Mouse (Mus musculus) lung, postnatal 4 days (tissue): Measurements from ENCODE around the gene Lmna.

Source experiments
- DNase-seq, 2 experiments: peaks; one replicate each; pipeline ENCODE4 v3.0.0; 2021

Lmna gene

DNA sequence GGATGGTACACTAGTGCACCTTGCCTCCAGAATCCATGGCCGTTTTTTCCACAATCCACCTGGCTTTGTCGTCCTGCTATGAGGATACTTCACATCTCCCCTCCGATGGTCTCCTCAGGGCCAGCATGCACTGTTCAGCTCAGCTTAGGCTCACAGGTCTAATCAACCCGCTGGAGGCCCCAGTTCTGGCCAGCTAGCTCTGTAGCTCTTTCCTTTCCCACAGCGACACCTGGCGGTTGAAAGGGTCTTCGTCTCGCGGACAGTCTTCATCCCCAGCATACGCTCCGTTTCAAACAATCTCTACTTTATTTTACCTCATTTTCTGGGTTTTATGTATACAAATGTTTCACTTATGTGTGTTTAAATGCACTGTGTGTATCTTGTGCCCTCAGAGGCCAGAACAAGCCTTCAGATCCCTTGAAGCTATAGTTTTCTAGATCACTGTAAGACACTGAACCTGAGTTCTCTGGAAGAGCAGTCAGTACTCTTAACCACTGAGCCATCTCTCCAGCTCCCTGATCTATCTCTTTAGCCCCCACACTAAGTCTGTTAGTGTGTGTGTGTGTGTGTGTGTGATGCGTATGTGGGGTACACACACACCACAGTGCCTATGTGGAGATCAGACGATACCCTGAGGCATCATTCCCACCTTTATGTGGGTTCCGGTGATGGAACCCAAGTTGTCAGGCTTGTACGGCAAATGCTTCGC is 42.5 kb downstream of the Lmna start:
- DNase-seq: peak; percentile 82 to 92

DNA sequence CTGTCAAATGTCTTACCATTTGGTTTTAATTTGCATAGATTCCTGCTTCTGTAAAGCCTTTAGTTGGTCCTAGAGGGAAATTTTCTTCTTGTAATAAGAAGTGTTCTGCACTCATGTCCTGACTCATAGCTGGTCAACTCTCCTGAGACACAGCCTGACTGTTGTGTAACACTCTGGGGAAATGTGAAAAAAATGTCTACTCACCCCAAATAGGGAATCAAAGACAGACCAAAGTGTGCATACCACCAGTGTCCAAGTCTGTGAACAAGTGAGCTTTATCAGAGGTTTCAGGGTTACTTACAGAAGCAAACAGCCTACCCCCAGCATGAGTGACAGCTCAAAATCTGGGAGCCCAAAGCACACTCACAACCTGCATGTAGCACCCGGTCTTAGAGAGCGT is 44.6 kb downstream of the Lmna start:
- DNase-seq: no peak

DNA sequence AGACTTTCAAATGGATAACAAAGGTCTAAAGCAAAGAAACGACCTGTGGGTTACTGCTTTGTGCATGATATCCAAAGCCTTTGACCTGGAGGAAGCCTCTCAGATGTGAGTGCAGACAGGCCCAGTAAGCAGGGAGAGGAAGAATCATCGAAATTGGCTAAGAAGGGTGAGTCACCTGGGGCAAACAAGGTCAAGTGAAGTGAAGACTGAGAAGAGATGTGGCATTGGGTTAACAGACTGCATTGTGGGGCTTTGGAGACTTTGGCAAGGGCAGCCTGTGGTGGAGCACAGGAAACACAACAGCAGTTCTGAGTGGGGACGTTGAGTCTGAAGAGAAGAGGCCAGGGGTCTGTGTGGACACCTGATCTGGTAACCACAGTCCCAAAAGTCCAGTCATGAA is 45.3 kb downstream of the Lmna start:
- DNase-seq: no peak

DNA sequence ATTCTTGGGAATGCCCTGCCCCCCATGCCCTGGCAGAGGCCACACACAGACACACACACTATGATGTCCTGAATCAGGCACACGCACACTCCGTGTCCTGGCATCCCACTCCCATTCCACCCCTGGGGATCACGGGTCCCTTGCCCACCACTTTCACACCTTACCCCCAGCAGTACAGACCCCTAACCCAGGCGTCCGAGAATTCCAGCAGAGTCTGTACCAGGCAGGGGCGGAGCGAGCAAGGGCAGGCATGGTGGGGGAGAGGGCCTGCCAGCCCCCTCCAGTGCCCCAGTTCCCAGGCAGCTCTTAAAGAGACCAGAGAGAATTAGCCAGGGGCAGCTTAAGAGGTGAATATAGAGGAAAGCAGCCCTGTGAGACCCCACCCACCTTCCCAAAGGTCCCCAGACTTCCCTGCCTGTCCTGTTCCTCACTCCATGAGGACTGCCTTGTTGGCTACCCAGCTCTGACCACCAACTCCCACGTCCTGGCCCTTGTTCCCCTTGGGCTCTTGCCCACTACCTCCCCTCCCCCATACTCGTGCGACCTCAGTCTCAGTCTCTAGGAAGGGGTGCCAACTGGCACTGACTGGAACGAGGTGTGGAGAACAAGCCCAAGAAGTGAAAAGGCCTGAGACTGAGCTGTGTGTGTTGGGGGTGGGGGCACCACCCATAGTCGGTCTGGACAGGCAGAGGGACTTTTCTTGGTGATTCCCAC is 48.6 kb downstream of the Lmna start, which contains the start of gene Sema4a:
Gene Sema4a, minus strand, starts transcription at position 200 of the 714 bp plus-strand sequence.
- peak in 1 of 2 experiments; percentile 65 for DNase-seq

DNA sequence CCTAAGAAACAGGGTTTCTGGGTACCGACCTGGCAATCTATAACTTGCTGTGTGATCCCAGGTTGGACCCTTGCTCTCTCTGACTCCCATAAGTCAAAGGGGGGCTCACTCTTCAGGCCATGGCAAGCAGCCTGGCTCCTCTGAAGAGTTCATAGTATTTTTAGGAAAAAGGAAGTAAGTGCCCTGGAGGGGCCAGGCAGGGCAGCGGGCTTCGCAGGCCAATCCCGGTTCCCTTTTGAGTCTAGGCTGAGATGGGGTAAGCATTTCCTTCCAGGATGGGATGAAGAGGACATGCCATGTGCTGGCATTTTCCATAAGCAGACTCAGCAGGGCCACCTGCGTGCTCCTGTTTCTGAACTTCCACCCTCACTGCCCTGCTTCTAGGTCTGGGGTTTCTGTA is 49.7 kb downstream of the Lmna start:
- no peak for DNase-seq

DNA sequence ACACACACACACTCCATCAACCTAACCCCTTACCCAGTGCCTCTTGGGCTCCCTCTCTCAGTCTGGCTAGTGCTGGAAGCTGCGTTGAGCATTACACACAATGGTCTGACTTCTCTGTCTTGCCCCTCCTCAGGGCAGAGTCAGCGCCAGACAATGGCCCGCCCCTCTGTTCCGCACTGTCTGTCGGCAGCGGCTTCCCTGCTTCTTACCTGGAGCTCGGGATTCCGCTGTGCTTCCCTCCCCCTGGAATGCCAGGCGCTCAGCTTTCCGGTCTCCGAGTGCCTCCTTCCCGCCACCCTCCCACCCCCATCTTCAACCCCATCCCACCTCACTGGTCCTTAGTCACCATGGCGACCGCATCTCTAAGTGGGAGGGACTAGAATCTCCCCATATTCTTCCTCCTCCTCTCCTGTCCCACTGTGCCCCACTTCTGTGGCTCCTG is 51.0 kb downstream of the Lmna start:
- no peak for DNase-seq

DNA sequence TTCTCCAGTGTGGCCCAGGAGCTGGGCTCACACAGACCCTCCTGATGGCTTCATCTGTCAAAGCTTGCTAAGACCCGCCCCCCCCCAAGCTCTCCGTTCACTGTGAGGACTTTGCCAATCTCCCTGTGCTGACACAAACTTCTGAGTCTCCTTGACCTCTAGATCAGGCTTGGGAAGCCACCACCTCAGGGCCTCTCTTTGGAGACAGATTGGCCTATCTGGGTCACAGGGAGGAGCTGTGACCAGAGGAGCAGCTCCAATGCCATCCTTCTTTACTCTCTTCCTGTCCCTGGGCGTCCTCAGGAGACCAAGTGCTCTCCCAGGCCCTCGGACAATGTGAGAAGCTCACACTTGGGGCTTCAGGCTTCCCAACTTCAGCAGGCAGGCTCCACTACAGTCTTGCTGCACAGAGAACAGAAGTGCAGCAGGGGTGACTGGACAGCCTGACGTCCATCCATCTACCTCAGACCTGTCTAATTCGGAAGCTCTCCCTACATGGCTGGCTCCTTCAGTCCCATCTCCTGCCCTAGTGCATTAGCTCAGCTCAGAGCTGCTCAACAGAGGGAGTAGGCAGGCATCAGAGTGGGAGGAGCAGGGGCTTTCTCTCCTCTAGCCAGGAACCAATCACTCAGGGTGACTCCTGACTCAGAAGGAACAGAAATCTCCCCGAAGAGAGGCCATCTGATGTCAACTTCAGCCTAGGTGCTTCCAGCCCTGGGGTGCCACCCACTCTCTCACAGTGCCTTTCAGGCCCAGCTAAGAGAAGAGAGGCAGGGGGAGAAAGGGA is 52.8 kb downstream of the Lmna start:
- DNase-seq: no peak

DNA sequence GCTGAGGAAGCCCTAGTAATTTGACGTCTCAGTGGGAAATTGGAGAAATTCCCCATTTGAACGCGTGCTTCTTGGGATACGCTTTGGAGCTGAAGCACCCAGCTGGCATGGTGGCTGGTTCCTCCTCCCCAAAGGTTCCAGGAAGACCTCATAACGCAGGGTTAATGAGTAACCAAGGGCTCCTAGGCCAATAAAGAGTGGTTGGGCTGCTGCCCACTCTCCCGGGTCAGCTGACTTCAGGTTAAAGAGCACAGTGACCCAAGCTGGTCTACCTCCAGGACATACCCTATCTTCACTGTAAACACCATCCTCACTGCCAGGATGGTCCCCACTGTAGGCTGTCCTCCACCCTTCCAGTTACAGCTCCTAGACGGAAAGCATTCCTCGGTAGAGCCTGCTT is 53.4 kb downstream of the Lmna start:
- DNase-seq: no peak

DNA sequence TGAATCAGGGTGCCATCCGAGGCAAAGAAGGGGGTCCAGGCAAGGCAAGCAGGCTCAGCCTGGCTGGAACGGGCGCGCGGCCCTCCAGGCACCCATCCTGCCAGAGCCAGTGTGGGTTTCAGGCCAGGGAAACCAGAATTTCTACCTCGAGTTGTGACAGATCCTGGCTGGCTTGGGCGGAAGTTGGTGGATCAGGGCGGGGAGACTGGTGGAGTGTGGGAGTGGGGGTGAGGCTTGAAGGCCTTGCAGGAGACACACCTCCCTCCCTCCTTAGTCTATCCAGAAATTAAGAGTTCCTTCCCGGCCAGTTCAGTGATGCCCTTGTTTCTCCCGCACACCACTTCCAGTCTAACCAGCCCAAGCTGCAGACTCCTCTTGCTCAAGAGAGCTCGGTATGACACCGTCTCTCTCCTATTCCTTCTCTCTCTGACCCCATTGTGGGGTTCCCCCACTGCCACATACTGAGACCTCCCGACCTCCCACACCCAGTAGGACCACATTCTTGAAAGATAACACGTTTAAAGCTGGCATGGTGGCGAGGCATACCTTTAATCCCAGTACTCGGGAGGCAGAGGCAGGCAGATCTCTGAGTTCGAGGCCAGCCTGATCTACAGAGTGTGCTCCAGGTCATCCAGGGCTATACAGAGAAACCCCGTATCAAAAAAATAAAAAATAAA is 54.0 kb downstream of the Lmna start:
- peak; percentile 72 to 80 for DNase-seq

DNA sequence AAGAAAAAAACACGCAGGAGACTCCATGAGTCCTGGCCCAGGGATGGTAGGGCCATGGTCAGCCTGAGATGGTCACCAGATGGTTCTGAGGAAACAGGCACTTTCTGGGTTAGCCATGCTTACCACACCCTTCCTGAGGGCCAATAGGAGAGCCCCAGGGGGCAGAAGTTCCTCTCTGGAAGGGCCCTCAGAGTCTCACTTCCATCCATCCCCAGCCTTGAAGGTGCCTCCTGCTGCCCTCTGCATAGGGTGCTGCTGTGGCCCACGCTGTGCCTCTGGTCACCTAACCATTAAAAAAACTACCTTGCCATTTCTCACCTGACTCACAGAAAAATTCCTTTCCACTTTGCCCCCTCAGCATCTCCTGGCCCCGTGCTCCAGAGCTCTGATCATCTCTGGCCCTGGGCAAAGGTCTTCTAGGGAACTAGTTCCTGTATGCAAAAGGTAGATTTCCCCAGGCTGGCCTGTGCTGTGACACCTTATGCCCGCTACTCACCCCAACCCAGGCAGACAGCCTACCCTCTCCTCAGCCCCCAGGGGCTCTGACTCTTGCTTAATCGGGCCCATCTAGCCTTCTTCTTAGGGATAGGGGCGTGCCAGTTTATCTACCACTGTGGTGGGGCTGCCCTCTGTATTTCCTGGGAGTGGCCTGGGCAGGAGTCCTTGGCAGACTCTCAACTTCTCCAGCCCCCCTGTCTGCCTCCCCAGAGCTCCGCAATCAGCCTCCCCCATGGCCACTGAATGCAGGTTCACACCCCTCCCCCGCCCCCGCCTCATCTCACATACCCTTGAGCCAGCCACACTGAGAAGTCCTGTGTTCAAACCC is 54.8 kb downstream of the Lmna start:
- DNase-seq: no peak

DNA sequence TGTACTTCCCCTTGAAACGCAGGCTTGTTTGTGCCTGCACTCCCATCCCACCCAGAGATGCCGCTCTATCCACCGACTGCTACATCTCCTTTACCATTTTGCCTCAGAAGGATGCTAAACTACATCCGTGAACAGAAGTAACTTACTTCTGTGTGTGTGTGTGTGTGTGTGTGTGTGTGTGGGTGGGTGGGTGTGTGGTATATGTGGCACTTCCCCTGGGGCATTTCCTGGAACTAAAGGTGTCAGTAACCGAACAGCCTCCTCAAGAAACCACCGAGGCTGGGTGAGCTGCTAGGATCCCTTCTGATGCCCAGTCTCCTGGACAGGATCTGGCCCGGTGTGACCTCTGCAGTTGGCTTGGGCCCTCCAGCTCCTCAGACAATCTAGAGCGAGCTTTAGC is 55.8 kb downstream of the Lmna start:
- DNase-seq: no peak

DNA sequence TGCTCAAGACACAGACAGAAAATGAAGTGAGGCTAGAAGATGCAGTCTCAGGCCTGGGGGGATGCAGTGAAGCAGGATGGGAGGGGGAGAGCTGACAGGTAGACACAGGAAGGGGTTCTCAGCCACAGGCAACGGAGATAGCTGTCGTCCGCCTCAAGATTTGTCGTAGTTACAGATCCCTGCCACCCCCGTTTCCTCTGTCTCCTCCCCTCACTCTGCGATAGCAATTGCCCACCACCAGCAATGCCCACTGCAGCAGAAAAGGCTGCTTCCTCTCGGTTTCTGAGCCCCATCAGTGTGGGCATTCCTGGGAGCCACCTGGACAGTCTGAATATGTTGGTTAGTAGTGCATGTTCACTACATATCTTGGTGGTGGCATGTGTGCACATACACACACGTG is 56.4 kb downstream of the Lmna start:
- DNase-seq: peak in 1 of 2 experiments; percentile 21

DNA sequence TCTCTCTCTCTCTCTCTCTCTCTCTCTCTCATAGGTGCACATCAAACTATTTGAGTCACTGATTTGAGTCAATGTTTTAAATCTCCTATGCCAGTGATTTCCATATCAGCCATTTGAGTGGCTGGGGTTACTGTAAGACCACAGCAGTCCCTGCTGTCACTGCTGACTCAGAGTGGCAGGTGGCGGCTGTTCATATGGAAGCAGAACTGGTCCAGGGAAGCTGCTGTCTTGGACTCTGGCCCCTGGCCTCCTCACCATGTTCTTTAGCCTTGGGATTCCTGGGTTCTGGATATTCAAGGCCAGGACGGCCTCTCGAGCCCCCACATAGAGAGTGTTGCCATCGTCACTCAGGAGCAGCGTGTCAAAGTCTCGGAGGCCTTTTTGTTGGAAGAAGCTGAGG is 57.0 kb downstream of the Lmna start:
- no peak for DNase-seq

DNA sequence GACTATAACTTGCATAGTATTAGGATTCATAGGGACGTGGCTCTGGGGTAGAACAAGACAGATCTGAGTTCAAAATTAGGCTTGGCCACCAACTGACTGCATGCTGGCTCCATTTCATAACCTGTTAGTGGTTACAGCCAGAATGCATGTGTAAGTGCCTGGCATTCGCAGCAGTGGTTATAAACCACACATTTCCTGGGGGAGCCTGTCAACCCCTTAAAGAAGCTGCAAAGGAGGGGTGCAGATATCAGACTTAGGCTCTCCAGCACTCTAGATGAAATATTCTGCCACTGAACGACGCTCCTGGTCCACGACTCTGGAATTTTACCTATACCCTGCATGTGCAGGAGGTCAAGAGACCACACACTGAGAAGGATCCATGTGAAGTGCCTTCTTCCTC is 57.5 kb downstream of the Lmna start:
- DNase-seq: no peak

DNA sequence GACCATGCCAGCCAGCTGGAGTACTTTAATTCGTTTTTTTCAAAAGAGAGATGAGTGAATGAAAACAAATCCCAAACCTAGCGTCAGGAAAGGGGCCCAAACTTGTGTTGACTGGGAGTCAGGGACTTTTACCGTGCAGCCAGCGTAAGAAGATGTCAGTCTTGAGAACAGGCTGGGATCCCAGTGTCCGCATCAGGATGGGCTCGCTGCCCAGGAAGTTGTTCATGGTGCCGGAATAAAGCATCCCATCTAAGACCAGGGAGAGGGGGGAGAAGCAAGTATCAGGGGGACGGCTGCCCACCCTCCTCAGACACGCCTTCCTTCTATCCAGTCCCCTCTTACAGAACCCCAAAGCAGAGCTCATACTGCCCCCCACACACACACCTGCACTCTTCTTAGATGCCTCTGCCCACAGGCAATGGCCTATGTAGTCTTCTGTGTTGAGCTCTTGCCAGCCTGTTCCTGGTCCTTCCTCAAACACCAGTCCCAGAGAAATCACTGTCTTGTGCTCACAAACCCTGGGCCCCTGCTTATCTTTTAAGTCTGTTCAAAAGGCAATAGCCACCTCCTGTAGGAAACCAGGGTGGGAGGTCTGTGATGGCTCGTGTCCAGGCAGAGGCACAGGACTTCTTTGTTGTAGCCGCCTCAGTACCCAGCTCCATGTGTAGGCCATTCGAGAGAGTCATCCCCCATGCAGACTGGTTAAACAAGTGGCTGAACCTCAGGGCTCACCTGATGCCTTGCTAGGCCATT is 59.2 kb downstream of the Lmna start:
- DNase-seq: no peak

DNA sequence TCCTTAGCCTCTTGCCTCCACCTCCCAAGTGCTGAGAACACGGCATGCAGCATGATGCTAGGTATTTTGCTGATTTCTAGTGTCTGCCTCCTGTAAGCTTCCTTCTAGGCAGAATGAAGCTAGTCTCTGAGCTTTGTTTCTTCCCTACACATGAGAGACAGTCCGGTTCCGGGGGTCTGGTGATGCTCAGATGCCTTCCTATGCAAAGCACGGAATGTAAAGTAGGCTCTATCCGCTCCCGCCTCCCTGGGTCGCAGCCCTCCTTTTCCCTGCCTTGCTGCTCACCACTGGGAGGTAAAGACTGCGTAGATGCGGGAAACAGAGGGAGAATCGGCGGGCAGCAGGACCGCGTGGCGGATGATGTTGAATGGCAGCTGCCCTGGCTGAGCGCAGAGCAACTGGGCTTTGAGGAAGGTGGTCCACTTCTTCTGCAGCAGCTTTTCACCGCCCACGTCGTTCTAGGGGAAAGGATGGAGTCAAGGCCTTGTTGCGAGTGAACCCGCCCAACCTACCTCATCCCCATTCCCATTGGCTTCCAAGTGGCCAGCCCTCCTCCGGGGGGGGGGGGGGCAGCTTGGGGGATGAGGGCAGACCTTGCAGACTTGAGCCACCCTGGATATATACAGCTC is 60.2 kb downstream of the Lmna start:
- no peak for DNase-seq

DNA sequence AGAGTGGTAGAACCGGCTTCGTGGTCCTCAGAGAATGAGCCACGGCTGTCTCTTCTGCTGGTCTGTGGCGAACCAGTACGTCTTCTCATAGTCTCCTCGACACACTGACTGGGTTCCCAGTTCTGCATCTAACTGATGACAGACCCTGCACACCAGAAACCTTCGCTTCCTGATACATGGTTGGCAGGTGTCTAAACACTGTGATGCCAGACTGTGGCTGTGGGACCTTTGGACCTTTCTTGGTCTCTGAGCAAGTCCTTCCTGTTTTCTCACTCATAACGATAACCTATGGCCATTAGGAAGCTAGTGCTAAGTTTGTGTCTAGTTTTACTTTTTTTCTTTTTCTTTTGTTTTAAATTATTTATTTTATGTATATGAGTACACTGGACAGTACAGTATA is 61.3 kb downstream of the Lmna start:
- DNase-seq: no peak

DNA sequence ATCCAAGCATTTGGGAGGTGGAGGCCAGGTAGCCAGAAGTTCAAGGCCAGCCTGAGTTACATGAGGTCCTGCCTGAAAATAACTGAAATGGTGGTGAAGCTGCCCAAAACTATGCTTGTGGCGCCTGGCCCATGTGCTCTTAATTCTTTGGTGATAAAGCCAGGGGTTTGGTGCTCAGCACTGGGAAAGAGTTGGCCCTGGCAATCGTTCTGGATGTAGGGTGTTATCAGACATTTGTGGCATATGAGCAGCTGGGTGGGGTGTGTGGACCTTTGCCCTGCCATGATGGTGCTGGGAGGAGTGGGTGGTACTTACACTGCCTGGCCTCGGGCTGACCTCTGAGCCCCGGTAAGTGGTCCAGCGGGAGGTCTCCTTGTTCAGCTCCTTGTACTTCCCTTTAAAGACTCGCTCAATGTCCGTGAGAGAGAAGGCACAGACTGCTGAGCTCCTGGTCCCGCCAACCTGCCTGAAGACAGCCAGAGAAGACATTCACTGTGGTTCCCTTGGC is 62.0 kb downstream of the Lmna start:
- no peak for DNase-seq

DNA sequence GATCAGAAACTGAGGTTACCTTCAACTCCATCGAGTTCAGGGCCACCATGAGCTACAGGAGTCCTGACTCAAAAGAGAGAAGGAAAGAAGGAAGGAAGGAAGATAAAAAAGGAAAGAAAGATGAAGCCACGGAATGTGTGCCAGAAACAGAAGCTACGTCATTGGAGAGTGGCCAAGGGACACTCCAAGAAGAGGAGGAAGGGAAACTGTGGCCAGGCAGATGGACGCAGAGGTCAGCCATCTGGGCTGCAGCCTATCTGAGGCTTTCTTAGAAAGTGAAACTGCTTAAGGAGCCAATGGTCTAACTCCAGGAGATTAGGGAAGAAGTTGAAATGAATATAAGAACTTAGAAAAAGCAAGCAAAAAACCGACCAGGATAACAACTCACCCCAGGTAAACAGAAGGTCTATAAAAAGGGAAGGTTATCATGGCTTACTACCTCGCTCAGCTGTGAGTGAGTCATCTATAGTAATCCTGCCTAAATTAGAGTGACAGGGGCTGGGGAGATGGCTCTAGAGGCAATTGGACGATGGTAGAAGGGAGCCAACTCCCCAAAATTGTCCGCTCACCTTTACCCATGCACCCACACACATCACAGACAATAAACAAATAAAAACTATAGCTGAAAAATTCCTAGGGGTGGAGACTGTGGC is 63.2 kb downstream of the Lmna start:
- DNase-seq: no peak

DNA sequence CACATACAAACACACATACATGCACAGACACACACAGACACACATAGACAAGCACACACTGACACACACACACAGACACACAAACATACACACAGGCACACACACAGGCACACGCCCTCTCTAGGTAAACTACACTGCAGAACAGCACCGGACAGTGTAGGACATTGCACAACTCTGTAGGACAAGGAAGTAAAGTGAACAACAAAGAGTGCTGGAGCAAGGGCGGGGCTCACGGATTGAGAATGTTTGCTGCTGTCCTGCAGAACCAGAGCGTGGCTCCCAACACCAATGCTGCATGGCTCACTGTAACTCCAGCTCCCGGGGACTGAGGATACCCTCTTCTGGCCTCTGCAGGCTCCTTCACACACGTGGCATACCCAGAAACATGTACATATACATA is 66.9 kb downstream of the Lmna start:
- DNase-seq: peak; percentile 51 to 62
